Mouse (Mus musculus) liver, postnatal 0 days (tissue): ENCODE measurements at regions not wholly inside any gene's neighbourhood (a gene's known extent, or its start where the extent isn't known, plus 50 kb on each side); places are given as distances from the start of the nearest gene placed in this dataset.

Experiments used
- ATAC-seq: fragments of 200-750 bp; cut with Nextera tagmentation; 2 replicates; pipeline ENCODE4 v1.8.0; 2017; ENCODE audit warnings: mild to moderate bottlenecking, moderate library complexity
- DNase-seq: peaks from one replicate; pipeline ENCODE4 v3.0.0-alpha.2; 2016
- H3K27ac ChIP-seq: fragments of 300-500 bp; sonication (generic); 2 replicates; pipeline ENCODE4 v1.5.1; 2014; ENCODE audit warnings: antibody characterized with exemption, moderate library complexity, mild to moderate bottlenecking, low read depth
- H3K27me3 ChIP-seq: fragments of 300-500 bp; sonication (generic); 2 replicates; pipeline ENCODE4 v1.6.1; 2014; ENCODE audit warnings: low read length, control low read depth, mixed read lengths; ENCODE audit not compliant: insufficient read depth
- H3K36me3 ChIP-seq: fragments of 300-500 bp; sonication (generic); replicated peaks from 2 replicates; pipeline ENCODE4 v1.6.1; 2014; ENCODE audit warnings: mild to moderate bottlenecking, control low read depth, low read length, moderate library complexity, mixed read lengths; ENCODE audit not compliant: insufficient read depth
- H3K4me1 ChIP-seq: fragments of 300-500 bp; sonication (generic); 2 replicates; pipeline ENCODE4 v1.6.1; 2014; ENCODE audit warnings: antibody characterized with exemption, mild to moderate bottlenecking, control low read depth; ENCODE audit not compliant: insufficient read depth
- H3K4me2 ChIP-seq: fragments of 300-500 bp; sonication (generic); 2 replicates; pipeline ENCODE4 v1.6.1; 2014; ENCODE audit warnings: low read depth, mild to moderate bottlenecking, low read length, moderate library complexity, mixed read lengths
- H3K4me3 ChIP-seq: fragments of 300-500 bp; sonication (generic); 2 replicates; pipeline ENCODE4 v1.5.1; 2014; ENCODE audit warnings: low read depth, low read length
- H3K9ac ChIP-seq: fragments of 300-500 bp; sonication (generic); replicated peaks from 2 replicates; pipeline ENCODE4 v1.6.1; 2014; ENCODE audit warnings: mild to moderate bottlenecking, moderate library complexity
- H3K9me3 ChIP-seq: fragments of 300-500 bp; sonication (generic); 2 replicates; pipeline ENCODE4 v1.6.1; 2016; ENCODE audit warnings: mild to moderate bottlenecking, control low read depth, low read length, mixed read lengths
- CTCF ChIP-seq: sonication (generic); IDR thresholded peaks from 2 replicates; pipeline ENCODE4 v1.5.1; 2016; ENCODE audit warnings: antibody characterized with exemption, low read depth
- EP300 ChIP-seq: IDR thresholded peaks from 2 replicates; pipeline ENCODE4 v1.6.1; 2016; ENCODE audit warnings: antibody characterized with exemption, low read depth, mild to moderate bottlenecking
- WGBS: fragments of 180-500 bp; shearing (Covaris S2); extraction: QIAGEN DNeasy Blood & Tissue Kit; methylation state at CpG from one replicate; pipeline ENCODE4 v1.1.7; 2014; ENCODE audit not compliant: insufficient replicate concordance; 5-methylcytosine and 5-hydroxymethylcytosine counted together

DNA sequence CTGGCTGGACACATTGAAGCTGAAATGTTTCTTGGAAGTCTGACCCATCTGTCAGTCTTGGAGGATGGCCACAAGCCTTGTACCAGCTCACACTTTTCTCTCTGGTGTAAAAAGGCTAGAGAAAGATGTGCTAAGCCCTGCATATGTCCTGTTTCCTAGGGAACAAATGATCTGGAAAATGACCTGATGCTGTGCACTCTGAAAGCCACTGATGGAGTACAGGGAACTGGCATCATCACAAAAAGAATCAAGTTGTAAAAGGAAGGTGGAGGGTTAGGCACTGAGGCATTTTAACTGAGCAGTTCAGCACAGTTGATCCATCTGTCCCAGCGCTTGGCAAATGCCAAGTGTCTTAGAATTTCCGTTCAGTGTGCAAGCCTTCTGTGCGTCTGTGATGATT is 144.8 kb upstream of the Shh start:
- H3K36me3 ChIP-seq, result no peaks in the 10 kb centered on the region
- 81% methylated on average over 3 of the region's 3 CpGs for WGBS
- no peak overlapping the region for H3K9ac ChIP-seq
- DNase-seq (no peak), ATAC-seq (no peak)
- H3K27me3 ChIP-seq, result no peaks in the 10 kb centered on the region
- H3K27ac ChIP-seq, result no peak overlapping the region
- no peaks in the 10 kb centered on the region for H3K9me3 ChIP-seq
- H3K4me3 ChIP-seq, result no peak overlapping the region
- TF ChIP-seq EP300 (no peak), CTCF (no peak)
- H3K4me2 ChIP-seq, result no peak overlapping the region
- no peaks in the 10 kb centered on the region for H3K4me1 ChIP-seq

DNA sequence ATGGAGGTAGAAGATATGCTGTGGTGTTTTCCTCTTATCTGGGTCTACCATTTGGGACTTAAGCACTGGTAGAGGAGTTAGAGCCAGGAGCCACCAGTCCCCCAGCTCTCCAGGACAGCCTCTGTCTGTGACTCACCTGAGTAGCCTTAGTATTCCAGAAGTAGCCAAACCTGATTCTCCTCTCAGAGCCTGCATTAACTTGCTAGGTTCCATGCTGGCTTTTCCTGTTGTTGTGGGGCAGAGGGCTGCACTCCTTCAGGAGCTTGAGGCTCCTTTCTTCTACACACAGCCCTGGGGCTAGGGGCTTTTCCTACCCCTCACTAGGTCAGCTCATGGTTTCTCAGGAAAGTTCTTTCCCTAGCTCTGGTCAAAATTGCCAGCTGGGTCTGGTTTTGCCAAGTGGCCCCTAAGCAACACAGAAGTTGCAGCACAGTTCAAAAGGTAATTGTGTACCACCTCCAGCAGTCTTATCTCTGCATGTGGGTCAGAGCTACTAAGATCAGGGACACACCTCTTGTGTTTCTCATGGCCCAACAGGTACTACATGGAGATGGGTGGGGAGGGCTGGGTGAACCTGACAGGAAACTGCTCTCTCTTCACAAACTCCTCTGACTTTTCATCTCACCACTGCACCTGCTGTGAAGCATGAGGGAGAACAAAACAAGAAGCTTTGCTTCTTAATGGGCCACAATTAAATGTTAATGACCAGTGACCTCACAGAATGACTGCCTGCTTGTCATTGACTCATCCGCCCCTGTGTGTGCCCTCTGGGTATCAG is 129.7 kb upstream of the Shh start:
- H3K4me3 ChIP-seq, result no peak overlapping the region
- H3K27ac ChIP-seq, result no peak overlapping the region
- 62% methylated on average over 1 of the region's 1 CpGs for WGBS
- DNase-seq, result no peak
- ATAC-seq, result no peak
- no peak overlapping the region for H3K4me2 ChIP-seq
- H3K9me3 ChIP-seq, result no peaks in the 10 kb centered on the region
- H3K9ac ChIP-seq, result no peak overlapping the region
- H3K27me3 ChIP-seq, result no peaks in the 10 kb centered on the region
- H3K36me3 ChIP-seq, result no peaks in the 10 kb centered on the region
- H3K4me1 ChIP-seq, result no peaks in the 10 kb centered on the region
- TF ChIP-seq EP300, result no peak
- TF ChIP-seq CTCF, result no peak

DNA sequence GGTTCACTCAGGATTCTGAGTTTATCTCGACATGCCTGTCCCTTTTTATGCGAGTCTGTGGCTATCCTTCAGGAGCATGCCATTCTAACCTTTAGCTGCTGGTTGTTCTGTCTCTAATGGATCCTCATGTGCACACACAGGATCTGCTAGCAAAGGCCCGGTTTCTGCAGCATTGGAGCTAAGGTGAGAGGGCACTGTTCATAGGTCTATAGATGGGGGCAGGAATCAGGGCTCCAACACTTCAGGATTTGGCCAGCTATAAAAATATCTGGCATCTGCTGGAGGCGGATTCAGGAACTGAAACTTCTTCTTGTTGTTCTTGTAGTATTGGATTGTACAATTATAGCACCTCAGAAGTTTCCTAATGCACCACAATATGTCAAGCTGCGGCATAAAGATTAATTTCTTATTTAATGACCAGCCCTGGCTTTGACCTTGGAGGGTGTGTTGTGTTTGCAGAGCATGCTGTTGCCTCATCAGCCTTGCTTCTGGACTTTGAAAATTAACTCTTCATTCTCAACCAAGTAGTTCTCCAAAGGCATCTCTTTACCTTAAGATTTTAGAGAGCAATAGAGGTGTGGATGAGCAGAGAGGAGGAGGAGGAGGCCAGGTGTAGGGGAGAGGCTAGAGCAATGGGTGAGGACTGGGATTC is 104.4 kb upstream of the Shh start:
- Histone ChIP-seq H3K27ac (no peak overlapping the region), H3K4me3 (no peak overlapping the region), H3K4me1 (0 out of 2 replicates have a peak, but pooled peaks cover 4% of the 10 kb centered on the region), H3K36me3 (no peaks in the 10 kb centered on the region), H3K4me2 (no peak overlapping the region), H3K27me3 (no peaks in the 10 kb centered on the region), H3K9ac (no peak overlapping the region), H3K9me3 (no peaks in the 10 kb centered on the region)
- 55% methylated on average over 5 of the region's 5 CpGs for whole genome bisulfite sequencing
- DNase-seq (no peak), ATAC-seq (no peak)
- TF ChIP-seq CTCF (no peak), EP300 (no peak)

DNA sequence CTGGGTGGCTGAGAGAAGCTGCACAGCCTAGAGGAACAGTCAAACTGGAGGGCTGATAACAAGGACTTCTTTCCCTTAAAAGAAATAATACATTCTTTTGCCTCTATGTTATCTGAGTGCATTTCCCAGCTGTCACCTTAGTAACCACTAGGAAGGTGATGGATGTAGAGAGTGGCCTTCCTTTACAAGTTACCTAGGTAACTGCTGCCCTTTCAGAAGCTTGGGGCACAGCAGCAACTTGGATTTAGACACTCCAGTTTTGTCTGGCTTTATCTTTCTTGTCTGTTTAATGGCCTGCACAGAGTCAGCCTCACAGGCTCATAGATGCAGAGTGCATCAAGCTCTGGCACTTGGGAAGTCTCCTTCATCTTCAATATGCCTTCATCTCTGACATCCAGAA is 101.4 kb upstream of the Shh start:
- H3K27me3 ChIP-seq, result no peaks in the 10 kb centered on the region
- DNase-seq, result no peak
- no peak overlapping the region for H3K27ac ChIP-seq
- H3K4me1 ChIP-seq, result 0 out of 2 replicates have a peak, but pooled peaks cover 4% of the 10 kb centered on the region
- TF ChIP-seq EP300 (no peak), CTCF (no peak)
- no peaks in the 10 kb centered on the region for H3K9me3 ChIP-seq
- ATAC-seq, result no peak
- no peak overlapping the region for H3K4me3 ChIP-seq
- H3K9ac ChIP-seq, result no peak overlapping the region
- no peak overlapping the region for H3K4me2 ChIP-seq
- H3K36me3 ChIP-seq, result no peaks in the 10 kb centered on the region

DNA sequence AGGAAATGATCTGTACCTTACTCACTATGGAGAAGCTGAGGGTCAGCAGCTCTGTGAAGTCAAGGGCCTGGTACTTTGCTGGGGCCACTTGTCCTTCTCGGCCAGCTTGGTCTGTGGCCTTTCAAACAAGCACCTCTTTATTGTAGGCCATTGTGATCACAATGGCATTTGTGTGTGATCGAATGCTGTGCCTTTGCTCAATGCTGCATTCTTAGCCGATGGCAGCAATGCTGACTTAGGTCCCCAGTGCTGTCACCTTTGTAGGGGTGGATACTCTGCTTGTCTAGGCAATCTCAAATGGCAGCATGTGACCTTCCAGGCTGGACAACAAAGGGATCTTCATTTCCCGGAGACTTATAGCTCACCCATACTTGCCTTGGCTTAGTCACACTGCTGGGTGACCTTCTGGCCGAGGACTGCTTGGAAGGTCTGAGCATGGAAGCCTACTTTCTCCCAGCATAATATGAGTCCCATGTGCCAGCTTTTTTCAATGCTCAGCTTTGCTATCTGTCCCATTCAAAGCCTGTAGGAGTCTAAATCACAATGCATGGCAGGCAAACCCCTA is 100.4 kb upstream of the Shh start:
- no peak overlapping the region for H3K9ac ChIP-seq
- H3K9me3 ChIP-seq, result no peaks in the 10 kb centered on the region
- H3K36me3 ChIP-seq, result no peaks in the 10 kb centered on the region
- H3K4me2 ChIP-seq, result no peak overlapping the region
- H3K27me3 ChIP-seq, result no peaks in the 10 kb centered on the region
- ATAC-seq, result no peak
- peaks cover 10% of the 10 kb centered on the region for H3K4me1 ChIP-seq
- no peak for TF ChIP-seq CTCF
- TF ChIP-seq EP300, result no peak
- no peak for DNase-seq
- 78% methylated on average over 5 of the region's 5 CpGs for WGBS
- no peak overlapping the region for H3K4me3 ChIP-seq
- no peak overlapping the region for H3K27ac ChIP-seq

DNA sequence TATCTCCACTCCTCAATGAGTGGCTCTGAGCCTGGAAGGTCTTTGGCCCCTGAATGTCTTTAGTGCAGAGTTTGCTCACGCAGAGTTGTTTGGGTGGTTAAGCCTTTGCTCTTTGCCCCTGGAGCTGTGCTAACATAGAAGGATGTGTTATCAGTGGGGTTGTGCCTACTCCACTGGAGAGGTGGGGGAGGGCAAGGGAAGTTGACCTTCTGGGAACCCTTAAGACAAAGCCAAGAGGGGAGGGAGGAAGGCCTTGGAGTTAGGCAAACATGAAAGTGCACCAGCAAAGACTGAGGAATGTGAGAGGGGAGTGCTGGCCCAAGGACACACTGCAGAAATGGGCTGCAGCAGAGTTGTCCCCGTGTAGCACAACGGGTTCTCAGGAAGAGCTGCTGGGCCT is 96.3 kb upstream of the Shh start:
- Histone ChIP-seq H3K9ac (no peak overlapping the region), H3K4me3 (no peak overlapping the region), H3K36me3 (no peaks in the 10 kb centered on the region), H3K27ac (peak overlapping the region; percentile 72), H3K4me1 (peaks cover 11% of the 10 kb centered on the region), H3K27me3 (no peaks in the 10 kb centered on the region), H3K9me3 (no peaks in the 10 kb centered on the region), H3K4me2 (no peak overlapping the region)
- ATAC-seq (peak; percentile 89), DNase-seq (no peak)
- WGBS, result 18% methylated on average over 3 of the region's 3 CpGs
- TF ChIP-seq EP300 (no peak), CTCF (no peak)
